Mouse (Mus musculus) olfactory bulb, adult 2 months (tissue): ENCODE data around the gene 5730522E02Rik. TPM values are rescaled to one million over a fixed set of nuclear protein-coding genes. Genes with fewer than 3 reads are reported as not detected.
A peak's percentile ranks its signal among the peaks of the same experiment; 100 is the strongest.

Source experiments
- H3K27ac ChIP-seq: fragments of 200-500 bp; 2 replicates; pipeline ENCODE4 v1.5.1; 2012; ENCODE audit warnings: low read depth, low read length; ENCODE audit not compliant: insufficient read depth
- H3K4me1 ChIP-seq: fragments of 200-500 bp; 2 replicates; pipeline ENCODE4 v1.6.1; 2012; ENCODE audit warnings: low read length; ENCODE audit not compliant: control insufficient read depth, insufficient read depth
- H3K4me3 ChIP-seq: fragments of 200-500 bp; 2 replicates; pipeline ENCODE4 v1.5.1; 2012; ENCODE audit warnings: mild to moderate bottlenecking, low read depth, low read length, moderate library complexity; ENCODE audit not compliant: insufficient read depth
- CTCF ChIP-seq: fragments of 200-500 bp; IDR thresholded peaks from 2 replicates; pipeline ENCODE4 v1.5.1; 2012; ENCODE audit warnings: low read depth, mild to moderate bottlenecking, low read length, moderate library complexity; ENCODE audit not compliant: insufficient read depth
- POLR2A ChIP-seq: fragments of 200-500 bp; IDR thresholded peaks from 2 replicates; pipeline ENCODE4 v1.6.1; 2012; ENCODE audit warnings: mild to moderate bottlenecking, low read depth, low read length, moderate library complexity; ENCODE audit not compliant: insufficient read depth
- WGBS: fragments of 180-500 bp; shearing (Covaris S2); methylation state at CpG from one replicate; pipeline ENCODE4 v1.1.7; 2018; 5-methylcytosine and 5-hydroxymethylcytosine counted together
- polyA plus RNA-seq: library from polyadenylated mRNA; stranded (reverse); fragments of >200 nt; gene quantifications from 2 replicates; pipeline ENCODE4 v1.2.4, GENCODE M21; 2012; ENCODE audit warnings: low replicate concordance; ENCODE audit not compliant: missing spikeins, insufficient read depth, insufficient read length

Gene 5730522E02Rik
- polyA plus RNA-seq, 1 experiment = not detected

- no peak for TF ChIP-seq CTCF
- no peak for TF ChIP-seq POLR2A
- Histone ChIP-seq H3K4me1 (no peaks in the 10 kb centered on the region), H3K4me3 (no peak overlapping the region), H3K27ac (no peak overlapping the region)
- 70% methylated on average over 5 of the region's 5 CpGs for WGBS
Measured at GRCm38 (mm10) chr11:25978736-25979276, 231.8 kb downstream of the 5730522E02Rik start.

GRCm38 (mm10) chr11:25941504-25941903 is 269.1 kb downstream of the 5730522E02Rik start:
- TF ChIP-seq POLR2A = no peak
- TF ChIP-seq CTCF = no peak
- WGBS = 60% methylated on average over 5 of the region's 5 CpGs
- H3K27ac ChIP-seq = no peak overlapping the region
- 0 out of 2 replicates have a peak, but pooled peaks cover 2% of the 10 kb centered on the region for H3K4me1 ChIP-seq
- no peak overlapping the region for H3K4me3 ChIP-seq

GRCm38 (mm10) chr11:25940716-25941294 is 269.8 kb downstream of the 5730522E02Rik start:
- WGBS = 32% methylated on average over 4 of the region's 4 CpGs
- no peak overlapping the region for H3K4me3 ChIP-seq
- H3K27ac ChIP-seq = peak overlapping the region; percentile 89
- H3K4me1 ChIP-seq = 0 out of 2 replicates have a peak, but pooled peaks cover 2% of the 10 kb centered on the region
- no peak for TF ChIP-seq CTCF
- no peak for TF ChIP-seq POLR2A

- TF ChIP-seq POLR2A = no peak
- TF ChIP-seq CTCF = no peak
- H3K4me1 ChIP-seq = no peaks in the 10 kb centered on the region
- no peak overlapping the region for H3K27ac ChIP-seq
- 95% methylated on average over 2 of the region's 2 CpGs for WGBS
- no peak overlapping the region for H3K4me3 ChIP-seq
Measured at GRCm38 (mm10) chr11:25926267-25926666, 284.3 kb downstream of the 5730522E02Rik start.

- 71% methylated on average over 2 of the region's 2 CpGs for WGBS
- no peaks in the 10 kb centered on the region for H3K4me1 ChIP-seq
- no peak overlapping the region for H3K27ac ChIP-seq
- H3K4me3 ChIP-seq = no peak overlapping the region
- no peak for TF ChIP-seq CTCF
- no peak for TF ChIP-seq POLR2A
Measured at GRCm38 (mm10) chr11:25902321-25902720, 308.2 kb downstream of the 5730522E02Rik start.

- no peak overlapping the region for H3K27ac ChIP-seq
- 44% methylated on average over 2 of the region's 2 CpGs for WGBS
- H3K4me3 ChIP-seq = no peak overlapping the region
- TF ChIP-seq CTCF = no peak
- TF ChIP-seq POLR2A = no peak
- no peaks in the 10 kb centered on the region for H3K4me1 ChIP-seq
Measured at GRCm38 (mm10) chr11:25901666-25902065, 308.9 kb downstream of the 5730522E02Rik start.

GRCm38 (mm10) chr11:25893906-25894305 is 316.7 kb downstream of the 5730522E02Rik start:
- no peaks in the 10 kb centered on the region for H3K4me1 ChIP-seq
- H3K27ac ChIP-seq = no peak overlapping the region
- H3K4me3 ChIP-seq = no peak overlapping the region
- WGBS = 88% methylated on average over 3 of the region's 3 CpGs
- no peak for TF ChIP-seq POLR2A
- no peak for TF ChIP-seq CTCF

- TF ChIP-seq POLR2A (no peak), CTCF (no peak)
- Histone ChIP-seq H3K4me3 (no peak overlapping the region), H3K4me1 (no peaks in the 10 kb centered on the region), H3K27ac (no peak overlapping the region)
Measured at GRCm38 (mm10) chr11:25872983-25873382, 337.6 kb downstream of the 5730522E02Rik start.

- H3K4me3 ChIP-seq = no peak overlapping the region
- no peaks in the 10 kb centered on the region for H3K4me1 ChIP-seq
- no peak for TF ChIP-seq POLR2A
- TF ChIP-seq CTCF = no peak
- H3K27ac ChIP-seq = no peak overlapping the region
- 71% methylated on average over 4 of the region's 4 CpGs for WGBS
Measured at GRCm38 (mm10) chr11:25872317-25872716, 338.2 kb downstream of the 5730522E02Rik start.
